Mouse (Mus musculus) liver, embryonic 14.5 days (tissue): ENCODE data around the gene Ttn. TPM values are rescaled to one million over a fixed set of nuclear protein-coding genes. Genes with fewer than 3 reads are reported as not detected.

ENCODE experiments used
- ATAC-seq: fragments of 200-750 bp; cut with Nextera tagmentation; 2 replicates; pipeline ENCODE4 v1.8.0; 2017; ENCODE audit warnings: moderate number of reproducible peaks, mild to moderate bottlenecking, moderate library complexity; ENCODE audit not compliant: insufficient read depth
- DNase-seq, 3 experiments: peaks; one replicate each; pipeline ENCODE4 v3.0.0-alpha.2; 2012 to 2013; ENCODE audit warnings: low read depth in 3 of 3, low spot score in 3 of 3
- H3K27ac ChIP-seq: fragments of 300-500 bp; sonication (generic); 2 replicates; pipeline ENCODE4 v1.5.1; 2014; ENCODE audit warnings: moderate library complexity, mild to moderate bottlenecking, control low read depth, inconsistent platforms
- H3K27me3 ChIP-seq: fragments of 300-500 bp; sonication (generic); 2 replicates; pipeline ENCODE4 v1.6.1; 2014; ENCODE audit warnings: mild to moderate bottlenecking, low read length, moderate library complexity; ENCODE audit not compliant: control insufficient read depth, insufficient read depth
- H3K36me3 ChIP-seq: fragments of 300-500 bp; sonication (generic); replicated peaks from 2 replicates; pipeline ENCODE4 v1.6.1; 2014; ENCODE audit warnings: low read depth; ENCODE audit not compliant: control insufficient read depth, insufficient read depth
- H3K4me1 ChIP-seq, 2 experiments: fragments of 200-500 bp in 1 of 2; fragments of 300-500 bp in 1 of 2; sonication (generic) in 1 of 2; replicated peaks; 2 replicates each; pipeline ENCODE4 v1.6.1; 2012 to 2014; ENCODE audit warnings: antibody characterized with exemption in 1 of 2, inconsistent platforms in 1 of 2, low read length in 1 of 2; ENCODE audit not compliant: control insufficient read depth in 2 of 2, insufficient read depth in 2 of 2
- H3K4me2 ChIP-seq: fragments of 300-500 bp; sonication (generic); 2 replicates; pipeline ENCODE4 v1.6.1; 2014; ENCODE audit warnings: low read depth, mild to moderate bottlenecking, control low read depth, moderate library complexity
- H3K4me3 ChIP-seq, 2 experiments: fragments of 200-500 bp in 1 of 2; fragments of 300-500 bp in 1 of 2; sonication (generic) in 1 of 2; 2 replicates each; pipeline ENCODE4 v1.5.1; 2012 to 2014; ENCODE audit warnings: low read depth in 2 of 2, low read length in 2 of 2, mild to moderate bottlenecking in 2 of 2, control low read depth in 1 of 2, inconsistent platforms in 1 of 2, moderate library complexity in 1 of 2; ENCODE audit not compliant: insufficient read depth in 1 of 2
- H3K9ac ChIP-seq: fragments of 300-500 bp; sonication (generic); replicated peaks from 2 replicates; pipeline ENCODE4 v1.6.1; 2014; ENCODE audit warnings: mild to moderate bottlenecking, control low read depth, moderate library complexity
- H3K9me3 ChIP-seq: fragments of 300-500 bp; sonication (generic); 2 replicates; pipeline ENCODE4 v1.6.1; 2016; ENCODE audit warnings: low read length, mixed read lengths; ENCODE audit not compliant: control insufficient read depth
- CTCF ChIP-seq: IDR thresholded peaks from 2 replicates; pipeline ENCODE4 v1.5.1; 2016; ENCODE audit warnings: antibody characterized with exemption, low read depth, control low read depth
- EP300 ChIP-seq: IDR thresholded peaks from 2 replicates; pipeline ENCODE4 v1.6.1; 2016; ENCODE audit warnings: antibody characterized with exemption, low read depth
- WGBS: fragments of 180-500 bp; shearing (Covaris S2); extraction: QIAGEN DNeasy Blood & Tissue Kit; methylation state at CpG from one replicate; pipeline ENCODE4 v1.1.7; 2014; ENCODE audit not compliant: insufficient replicate concordance; 5-methylcytosine and 5-hydroxymethylcytosine counted together
- polyA plus RNA-seq, 2 experiments: library from polyadenylated mRNA; depleted of rRNA in 1 of 2; stranded (reverse) in 1 of 2; unstranded in 1 of 2; fragments of >200 nt; fragmentation: Nextera tagmentation in 1 of 2; extraction: Ambion mirVana in 1 of 2; gene quantifications; 2 replicates each; pipeline versions ENCODE4 v1.2.1 to v1.2.3; 2012 to 2014

Gene Ttn
- polyA plus RNA-seq, 2 experiments = under 0.01 to 0.13 TPM

DNA sequence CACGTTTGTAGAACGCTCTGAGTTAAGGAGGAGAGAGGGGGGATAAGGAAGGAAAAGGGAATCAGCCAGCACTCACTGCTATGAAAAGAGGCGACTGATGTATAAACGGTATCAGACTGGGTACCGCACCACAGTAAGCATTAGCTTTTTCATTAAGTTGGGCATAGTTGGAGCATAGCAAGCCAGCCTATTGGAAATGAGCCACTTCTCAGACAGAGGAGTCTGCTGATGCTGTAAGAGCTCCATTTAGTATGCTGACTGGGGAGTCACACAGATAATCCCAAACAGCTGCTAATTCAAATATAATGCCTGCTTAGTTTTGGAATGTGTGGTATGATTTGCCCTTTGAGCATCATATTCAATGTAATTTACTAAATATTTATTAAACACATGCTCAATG lies 2.0 kb upstream of the Ttn start:
- no peak overlapping the region for H3K9ac ChIP-seq
- TF ChIP-seq CTCF = no peak
- TF ChIP-seq EP300 = no peak
- 63% methylated on average over 5 of the region's 5 CpGs for WGBS
- H3K4me1 ChIP-seq = no peaks in the 10 kb centered on the region
- H3K4me2 ChIP-seq = no peak overlapping the region
- no peaks in the 10 kb centered on the region for H3K9me3 ChIP-seq
- H3K27me3 ChIP-seq = no peaks in the 10 kb centered on the region
- DNase-seq (no peak), ATAC-seq (no peak)
- no peak overlapping the region for H3K27ac ChIP-seq
- H3K4me3 ChIP-seq = no peak overlapping the region
- no peaks in the 10 kb centered on the region for H3K36me3 ChIP-seq

DNA sequence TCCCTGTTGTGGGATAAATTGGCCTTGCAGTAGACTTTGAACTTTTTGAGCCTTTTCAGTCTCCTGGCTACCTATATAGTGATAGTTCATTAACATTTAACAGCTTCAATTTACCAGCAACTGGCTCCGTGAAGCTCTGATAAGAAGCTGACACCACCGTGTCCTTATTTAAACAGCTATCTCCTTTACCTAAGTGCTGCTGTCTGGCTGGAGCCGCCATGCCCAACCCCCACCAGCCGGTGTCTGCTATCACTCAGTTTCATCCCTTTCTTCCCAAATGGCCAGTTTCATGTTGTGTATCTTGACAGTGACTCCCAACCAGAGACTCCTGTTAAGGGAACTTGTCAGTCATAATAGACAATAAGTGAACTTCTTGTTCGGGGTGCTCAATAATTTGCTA lies 1.3 kb upstream of the Ttn start:
- Histone ChIP-seq H3K36me3 (no peaks in the 10 kb centered on the region), H3K27ac (no peak overlapping the region), H3K9me3 (no peaks in the 10 kb centered on the region), H3K9ac (no peak overlapping the region), H3K4me1 (no peaks in the 10 kb centered on the region), H3K4me3 (no peak overlapping the region), H3K4me2 (no peak overlapping the region), H3K27me3 (no peaks in the 10 kb centered on the region)
- WGBS = 18% methylated on average over 5 of the region's 5 CpGs
- DNase-seq (no peak), ATAC-seq (no peak)
- no peak for TF ChIP-seq CTCF
- TF ChIP-seq EP300 = no peak

DNA sequence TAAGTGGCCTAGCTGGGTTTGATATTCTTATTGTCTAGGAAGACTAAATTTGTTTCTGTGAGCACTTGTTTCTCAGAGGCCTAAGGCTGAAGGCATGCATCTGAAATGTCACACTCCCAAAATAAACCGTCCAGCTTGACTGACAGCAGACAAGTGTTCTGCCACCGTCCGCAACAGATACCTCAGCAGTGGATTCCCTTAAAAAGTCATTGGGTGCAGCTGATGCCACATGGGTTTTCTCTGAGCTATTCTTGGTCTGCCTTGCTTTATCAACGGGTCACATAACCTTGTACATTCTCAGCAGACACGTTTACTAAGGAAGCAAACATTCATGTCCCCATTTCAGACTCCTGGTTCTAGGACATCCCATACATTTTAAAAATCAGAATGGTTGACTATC lies 630 bp downstream of the Ttn start:
- no peak overlapping the region for H3K4me3 ChIP-seq
- no peaks in the 10 kb centered on the region for H3K4me1 ChIP-seq
- no peaks in the 10 kb centered on the region for H3K36me3 ChIP-seq
- 44% methylated on average over 5 of the region's 5 CpGs for WGBS
- TF ChIP-seq EP300 (no peak), CTCF (no peak)
- no peak for DNase-seq
- no peaks in the 10 kb centered on the region for H3K27me3 ChIP-seq
- H3K4me2 ChIP-seq = no peak overlapping the region
- no peak overlapping the region for H3K27ac ChIP-seq
- no peaks in the 10 kb centered on the region for H3K9me3 ChIP-seq
- no peak overlapping the region for H3K9ac ChIP-seq
- no peak for ATAC-seq

DNA sequence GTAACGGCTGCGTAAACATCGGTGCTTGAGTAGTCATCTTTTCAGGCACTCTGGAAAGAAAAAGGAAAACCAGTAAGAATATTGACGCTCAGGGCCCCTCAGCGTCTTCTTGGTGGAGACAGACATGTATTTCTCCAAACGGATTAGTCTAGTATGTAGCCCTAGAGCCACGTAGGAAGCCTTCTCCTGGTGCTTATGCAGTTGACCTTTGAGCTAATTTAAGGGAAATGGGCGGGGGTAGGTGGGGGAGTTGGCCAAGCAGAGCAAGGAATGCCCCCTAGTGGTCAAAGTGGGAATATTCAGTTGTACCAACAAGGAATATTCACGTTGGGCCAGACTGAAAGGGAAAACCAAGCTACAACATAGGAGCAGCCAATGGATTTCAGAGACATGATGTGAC lies 2.2 kb downstream of the Ttn start:
- Histone ChIP-seq H3K27ac (no peak overlapping the region), H3K36me3 (no peaks in the 10 kb centered on the region), H3K27me3 (no peaks in the 10 kb centered on the region), H3K4me2 (no peak overlapping the region), H3K4me1 (no peaks in the 10 kb centered on the region), H3K9me3 (no peaks in the 10 kb centered on the region), H3K9ac (no peak overlapping the region), H3K4me3 (no peak overlapping the region)
- DNase-seq = peak in 1 of 3 experiments; percentile 9
- no peak for ATAC-seq
- no peak for TF ChIP-seq EP300
- peak; percentile 75 for TF ChIP-seq CTCF
- WGBS = 44% methylated on average over 9 of the region's 9 CpGs

DNA sequence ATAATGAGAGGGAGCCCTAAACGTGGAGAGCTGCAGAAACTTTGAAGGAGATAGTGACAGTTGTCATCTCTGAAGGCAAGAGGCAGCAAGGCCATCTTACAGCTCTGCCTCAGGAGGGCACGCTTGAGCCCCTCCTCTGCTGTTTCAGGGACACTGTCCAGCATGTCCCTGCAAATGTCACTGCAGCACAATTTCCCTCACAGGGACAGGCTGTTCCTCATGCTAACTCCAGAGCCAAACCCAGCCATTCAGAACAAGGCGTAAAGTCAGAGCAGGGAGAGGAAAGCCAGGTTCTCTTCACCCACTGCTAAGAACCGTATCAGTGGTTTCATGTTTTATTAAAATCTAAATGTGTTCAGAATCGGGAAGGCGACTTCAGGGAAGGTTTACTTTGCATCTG lies 4.7 kb downstream of the Ttn start:
- H3K27me3 ChIP-seq = no peaks in the 10 kb centered on the region
- TF ChIP-seq EP300 (no peak), CTCF (no peak)
- H3K36me3 ChIP-seq = no peaks in the 10 kb centered on the region
- H3K9me3 ChIP-seq = no peaks in the 10 kb centered on the region
- H3K9ac ChIP-seq = no peak overlapping the region
- H3K27ac ChIP-seq = no peak overlapping the region
- ATAC-seq (no peak), DNase-seq (no peak)
- no peaks in the 10 kb centered on the region for H3K4me1 ChIP-seq
- H3K4me3 ChIP-seq = no peak overlapping the region
- WGBS = 53% methylated on average over 6 of the region's 6 CpGs
- H3K4me2 ChIP-seq = no peak overlapping the region
